Mouse (Mus musculus): ENCODE results near the gene St6gal1. TPM values are rescaled to one million over a fixed set of nuclear protein-coding genes. Genes with fewer than 3 reads are reported as not detected.
A peak's percentile ranks its signal among the peaks of the same experiment; 100 is the strongest.

Gene St6gal1
- polyA plus RNA-seq, 1 experiment from 2014 or later: 30.6 TPM

DNA sequence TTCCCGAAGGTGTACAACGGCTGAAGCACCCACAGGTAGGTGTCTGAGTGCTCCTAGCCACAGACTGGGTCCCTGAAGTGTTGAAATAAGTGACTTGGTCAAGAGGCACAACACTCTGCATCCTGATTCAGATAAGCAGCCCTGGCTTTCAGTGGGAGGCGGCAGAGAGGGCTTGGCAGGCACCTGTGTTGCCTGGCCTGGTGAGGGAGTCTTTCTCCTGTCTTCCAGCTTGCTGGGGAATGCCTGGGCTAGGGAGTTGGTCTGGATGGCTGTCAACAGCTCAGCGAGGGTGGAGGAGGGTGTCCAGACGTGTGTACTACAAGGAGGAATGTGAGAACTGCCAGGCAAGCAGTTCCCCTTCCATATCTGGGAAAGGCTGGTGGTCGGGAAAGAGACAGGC, 15.0 kb downstream of the St6gal1 start:
- DNase-seq: no peak
- Histone ChIP-seq H3K9me3 (ENCODE audit: control insufficient read depth, low read length) (no peaks in the 10 kb centered on the region), H3K4me3 (replicated peaks; ENCODE audit: low read depth, low read length) (no peak overlapping the region), H3K27ac (replicated peaks; ENCODE audit: low read depth, low read length) (no peak overlapping the region), H3K27me3 (ENCODE audit: control insufficient read depth, insufficient read depth, low read length) (no peaks in the 10 kb centered on the region), H3K4me1 (ENCODE audit: control insufficient read depth, insufficient read depth, low read length) (peaks cover 12% of the 10 kb centered on the region), H3K36me3 (ENCODE audit: control insufficient read depth, insufficient read depth, low read length) (no peaks in the 10 kb centered on the region), H3K4me2 (ENCODE audit: low read length) (no peak overlapping the region), H3K9ac (replicated peaks; ENCODE audit: low read length) (no peak overlapping the region)
- ATAC-seq (ENCODE audit: low FRiP score, low TSS enrichment): no peak
- WGBS: 85% methylated on average over 6 of the region's 6 CpGs

DNA sequence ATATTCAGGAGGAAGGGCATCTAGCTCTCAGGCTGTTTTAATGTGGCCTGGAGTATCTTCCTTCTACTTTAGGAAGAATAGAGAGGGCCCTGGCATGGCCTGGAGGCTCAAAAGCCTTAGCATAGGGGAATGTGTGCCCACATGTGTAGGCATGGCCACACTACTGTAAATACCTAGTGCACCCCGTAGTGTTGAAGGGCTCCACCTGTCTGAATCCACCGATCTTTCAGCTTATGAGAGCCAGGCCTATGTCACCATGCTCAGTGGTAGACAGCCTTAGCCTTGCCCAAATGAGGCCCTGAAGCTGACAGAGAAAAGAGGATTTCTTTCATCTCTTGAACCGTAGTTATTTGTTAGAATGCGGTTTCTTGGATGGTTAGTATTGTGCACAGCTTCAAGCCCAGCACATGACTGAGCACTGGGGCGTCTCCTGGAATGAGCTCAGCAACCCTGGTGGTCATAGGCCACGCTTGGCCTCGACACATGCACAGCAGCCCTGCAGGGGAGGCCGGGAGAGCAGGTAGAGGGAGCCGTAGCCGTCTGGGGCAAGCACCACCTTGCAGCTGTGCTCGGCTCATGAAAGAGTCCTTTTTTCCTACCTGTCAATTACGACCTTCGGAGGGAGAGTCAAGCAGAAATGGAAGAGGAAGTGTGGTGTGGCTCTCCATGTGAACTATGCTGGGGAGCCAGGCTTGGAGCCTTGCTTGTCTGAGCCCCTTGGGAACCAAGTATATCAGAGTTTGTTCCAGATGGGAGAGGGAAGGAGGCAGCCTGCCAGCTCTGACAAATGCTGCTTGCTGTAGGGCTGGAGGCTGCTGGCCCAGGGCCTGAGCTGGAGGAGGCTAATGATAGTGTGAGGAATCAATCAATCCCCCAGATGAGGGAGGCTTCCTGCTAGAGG, 15.8 kb downstream of the St6gal1 start:
- H3K9ac ChIP-seq (replicated peaks; ENCODE audit: low read length): no peak overlapping the region
- 63% methylated on average over 13 of the region's 13 CpGs for WGBS
- H3K27me3 ChIP-seq (ENCODE audit: control insufficient read depth, insufficient read depth, low read length): no peaks in the 10 kb centered on the region
- peak overlapping the region; percentile 43; the same call in 1 of the 2 replicates for H3K27ac ChIP-seq (replicated peaks; ENCODE audit: low read depth, low read length)
- no peaks in the 10 kb centered on the region for H3K36me3 ChIP-seq (ENCODE audit: control insufficient read depth, insufficient read depth, low read length)
- peaks cover 12% of the 10 kb centered on the region for H3K4me1 ChIP-seq (ENCODE audit: control insufficient read depth, insufficient read depth, low read length)
- H3K9me3 ChIP-seq (ENCODE audit: control insufficient read depth, low read length): no peaks in the 10 kb centered on the region
- H3K4me2 ChIP-seq (ENCODE audit: low read length): no peak overlapping the region
- H3K4me3 ChIP-seq (replicated peaks; ENCODE audit: low read depth, low read length): no peak overlapping the region
- ATAC-seq (ENCODE audit: low FRiP score, low TSS enrichment) (peak; percentile 40; the same call in 1 of the 2 replicates), DNase-seq (peak; percentile 72)

DNA sequence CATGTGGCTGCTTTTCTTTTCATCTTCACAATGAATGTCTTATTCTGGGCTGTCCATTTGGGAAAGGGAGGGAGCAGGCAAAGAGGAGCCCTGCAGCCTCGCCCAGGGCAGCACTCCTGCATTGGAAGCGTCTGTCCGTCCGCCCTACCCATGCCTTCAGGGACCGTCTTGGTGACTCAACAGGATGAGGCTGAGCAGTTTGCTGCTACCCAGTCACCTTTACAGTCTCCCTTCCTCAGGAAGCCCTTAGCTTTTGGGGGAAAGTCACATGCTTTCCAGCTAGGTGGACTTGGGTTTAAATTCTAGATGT, 16.4 kb downstream of the St6gal1 start:
- ATAC-seq (ENCODE audit: low FRiP score, low TSS enrichment): no peak
- H3K9ac ChIP-seq (replicated peaks; ENCODE audit: low read length): no peak overlapping the region
- H3K27me3 ChIP-seq (ENCODE audit: control insufficient read depth, insufficient read depth, low read length): no peaks in the 10 kb centered on the region
- no peaks in the 10 kb centered on the region for H3K9me3 ChIP-seq (ENCODE audit: control insufficient read depth, low read length)
- no peak overlapping the region for H3K4me3 ChIP-seq (replicated peaks; ENCODE audit: low read depth, low read length)
- peaks cover 12% of the 10 kb centered on the region for H3K4me1 ChIP-seq (ENCODE audit: control insufficient read depth, insufficient read depth, low read length)
- 67% methylated on average over 5 of the region's 5 CpGs for WGBS
- H3K36me3 ChIP-seq (ENCODE audit: control insufficient read depth, insufficient read depth, low read length): no peaks in the 10 kb centered on the region
- no peak overlapping the region for H3K4me2 ChIP-seq (ENCODE audit: low read length)
- H3K27ac ChIP-seq (replicated peaks; ENCODE audit: low read depth, low read length): 0 out of 2 replicates have a peak overlapping the region, but pooled peaks have one; percentile 43
- no peak for DNase-seq

DNA sequence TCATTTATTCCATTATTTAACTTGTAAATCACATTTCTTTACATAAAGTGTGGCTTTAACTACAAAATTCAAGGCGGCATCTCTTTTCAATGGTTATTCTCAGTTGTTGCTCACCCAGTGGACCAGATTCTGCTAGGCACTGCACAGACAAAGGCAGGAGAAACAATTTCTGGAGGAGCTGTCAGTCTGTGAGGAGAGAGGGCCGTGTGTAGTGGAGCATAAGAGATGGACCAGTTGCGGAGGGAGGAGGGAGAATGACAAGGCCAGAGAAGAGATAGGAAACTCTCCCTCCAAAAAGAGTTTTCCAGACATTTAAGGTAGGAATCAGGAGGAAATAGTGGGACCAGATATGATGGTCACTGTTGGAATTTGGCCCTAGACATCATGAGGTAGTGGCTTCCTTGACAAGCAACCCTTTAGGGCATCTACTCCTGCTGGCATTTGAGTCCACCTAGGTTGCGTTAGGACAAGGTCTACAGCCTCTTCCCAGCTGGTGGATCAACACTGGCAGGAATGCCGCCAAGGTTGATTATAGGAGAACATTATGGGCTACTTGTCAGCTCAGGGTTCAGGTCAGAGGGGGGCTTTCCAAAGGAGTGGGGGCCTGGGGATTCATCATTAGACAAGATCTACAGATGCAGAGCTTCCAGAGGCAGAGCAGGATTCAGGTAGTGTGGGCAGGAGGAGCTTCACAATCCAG, 19.3 kb downstream of the St6gal1 start:
- H3K9me3 ChIP-seq (ENCODE audit: control insufficient read depth, low read length): no peaks in the 10 kb centered on the region
- no peaks in the 10 kb centered on the region for H3K27me3 ChIP-seq (ENCODE audit: control insufficient read depth, insufficient read depth, low read length)
- 68% methylated on average over 5 of the region's 5 CpGs for WGBS
- H3K36me3 ChIP-seq (ENCODE audit: control insufficient read depth, insufficient read depth, low read length): no peaks in the 10 kb centered on the region
- H3K27ac ChIP-seq (replicated peaks; ENCODE audit: low read depth, low read length): no peak overlapping the region
- ATAC-seq (ENCODE audit: low FRiP score, low TSS enrichment) (no peak), DNase-seq (no peak)
- peaks cover 12% of the 10 kb centered on the region for H3K4me1 ChIP-seq (ENCODE audit: control insufficient read depth, insufficient read depth, low read length)
- H3K4me2 ChIP-seq (ENCODE audit: low read length): no peak overlapping the region
- no peak overlapping the region for H3K9ac ChIP-seq (replicated peaks; ENCODE audit: low read length)
- no peak overlapping the region for H3K4me3 ChIP-seq (replicated peaks; ENCODE audit: low read depth, low read length)

DNA sequence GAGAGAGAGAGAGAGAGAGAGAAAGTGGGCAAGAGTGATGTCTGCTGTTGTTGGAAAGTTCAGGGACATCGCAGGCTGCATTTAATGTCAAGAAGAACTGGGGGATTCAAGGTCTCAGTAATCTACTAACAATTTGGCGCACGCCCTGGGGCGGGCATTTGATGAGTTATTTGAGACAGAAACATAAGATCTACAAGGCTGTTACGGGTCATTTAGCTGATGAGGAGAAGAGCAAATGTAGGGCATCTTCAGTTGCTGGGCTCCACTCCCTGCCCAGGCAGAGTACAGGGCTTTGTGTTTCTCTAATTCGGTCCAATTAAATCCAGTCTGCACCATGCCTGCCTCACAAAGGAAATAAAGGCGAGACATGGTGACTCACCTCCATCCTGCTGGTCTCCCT, 19.9 kb downstream of the St6gal1 start:
- Histone ChIP-seq H3K4me2 (ENCODE audit: low read length) (no peak overlapping the region), H3K9me3 (ENCODE audit: control insufficient read depth, low read length) (no peaks in the 10 kb centered on the region), H3K27ac (replicated peaks; ENCODE audit: low read depth, low read length) (no peak overlapping the region), H3K4me3 (replicated peaks; ENCODE audit: low read depth, low read length) (no peak overlapping the region), H3K27me3 (ENCODE audit: control insufficient read depth, insufficient read depth, low read length) (no peaks in the 10 kb centered on the region), H3K4me1 (ENCODE audit: control insufficient read depth, insufficient read depth, low read length) (peaks cover 12% of the 10 kb centered on the region), H3K9ac (replicated peaks; ENCODE audit: low read length) (no peak overlapping the region), H3K36me3 (ENCODE audit: control insufficient read depth, insufficient read depth, low read length) (no peaks in the 10 kb centered on the region)
- no peak for DNase-seq
- no peak for ATAC-seq (ENCODE audit: low FRiP score, low TSS enrichment)
- WGBS: 92% methylated on average over 7 of the region's 7 CpGs

DNA sequence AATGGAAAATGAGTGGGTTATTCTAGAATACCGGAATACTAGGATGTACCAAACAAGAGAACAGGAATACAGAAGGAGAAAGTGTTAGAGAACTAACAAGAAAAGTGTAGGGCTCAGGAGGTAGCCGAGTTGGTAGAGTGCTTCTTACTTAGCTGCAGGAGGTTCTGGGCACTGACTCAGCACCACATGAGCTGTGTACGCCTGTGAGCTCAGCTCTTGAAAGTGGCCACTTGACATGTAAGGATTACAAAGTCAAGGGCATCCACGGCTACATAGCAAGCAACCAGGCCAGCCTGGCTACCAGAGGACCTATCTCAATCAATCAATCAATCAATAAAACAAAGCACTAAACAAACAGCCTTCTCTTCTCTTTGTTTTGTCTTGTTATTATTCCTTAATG, 24.7 kb downstream of the St6gal1 start:
- no peak overlapping the region for H3K4me2 ChIP-seq (ENCODE audit: low read length)
- no peaks in the 10 kb centered on the region for H3K27me3 ChIP-seq (ENCODE audit: control insufficient read depth, insufficient read depth, low read length)
- H3K36me3 ChIP-seq (ENCODE audit: control insufficient read depth, insufficient read depth, low read length): no peaks in the 10 kb centered on the region
- ATAC-seq (ENCODE audit: low FRiP score, low TSS enrichment) (no peak), DNase-seq (no peak)
- H3K9me3 ChIP-seq (ENCODE audit: control insufficient read depth, low read length): no peaks in the 10 kb centered on the region
- no peak overlapping the region for H3K4me3 ChIP-seq (replicated peaks; ENCODE audit: low read depth, low read length)
- 73% methylated on average over 4 of the region's 4 CpGs for WGBS
- peaks cover 12% of the 10 kb centered on the region for H3K4me1 ChIP-seq (ENCODE audit: control insufficient read depth, insufficient read depth, low read length)
- no peak overlapping the region for H3K9ac ChIP-seq (replicated peaks; ENCODE audit: low read length)
- H3K27ac ChIP-seq (replicated peaks; ENCODE audit: low read depth, low read length): no peak overlapping the region

DNA sequence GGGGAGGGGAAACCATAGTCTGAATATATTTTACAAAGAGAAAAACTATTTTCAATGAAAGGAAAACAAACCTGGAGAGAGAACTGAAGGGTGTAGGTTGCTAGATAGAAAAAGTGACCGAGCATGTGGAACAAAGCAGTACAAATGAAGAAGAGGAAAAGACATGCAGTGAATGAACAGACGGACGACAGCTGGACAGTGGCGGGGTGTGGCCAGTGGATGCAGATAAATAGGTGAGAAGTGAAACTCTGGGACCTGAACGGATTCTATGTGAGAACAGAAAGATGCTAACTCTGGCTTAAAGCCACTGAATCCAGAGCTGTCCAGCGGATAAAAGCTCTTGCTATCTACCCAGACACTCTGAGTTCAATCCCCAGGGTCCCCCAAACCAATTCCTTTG, 25.2 kb downstream of the St6gal1 start:
- DNase-seq: no peak
- ATAC-seq (ENCODE audit: low FRiP score, low TSS enrichment): no peak
- Histone ChIP-seq H3K27me3 (ENCODE audit: control insufficient read depth, insufficient read depth, low read length) (no peaks in the 10 kb centered on the region), H3K36me3 (ENCODE audit: control insufficient read depth, insufficient read depth, low read length) (no peaks in the 10 kb centered on the region), H3K4me1 (ENCODE audit: control insufficient read depth, insufficient read depth, low read length) (peaks cover 12% of the 10 kb centered on the region), H3K9me3 (ENCODE audit: control insufficient read depth, low read length) (no peaks in the 10 kb centered on the region), H3K9ac (replicated peaks; ENCODE audit: low read length) (no peak overlapping the region), H3K27ac (replicated peaks; ENCODE audit: low read depth, low read length) (no peak overlapping the region), H3K4me2 (ENCODE audit: low read length) (no peak overlapping the region), H3K4me3 (replicated peaks; ENCODE audit: low read depth, low read length) (no peak overlapping the region)
- 72% methylated on average over 6 of the region's 6 CpGs for WGBS

DNA sequence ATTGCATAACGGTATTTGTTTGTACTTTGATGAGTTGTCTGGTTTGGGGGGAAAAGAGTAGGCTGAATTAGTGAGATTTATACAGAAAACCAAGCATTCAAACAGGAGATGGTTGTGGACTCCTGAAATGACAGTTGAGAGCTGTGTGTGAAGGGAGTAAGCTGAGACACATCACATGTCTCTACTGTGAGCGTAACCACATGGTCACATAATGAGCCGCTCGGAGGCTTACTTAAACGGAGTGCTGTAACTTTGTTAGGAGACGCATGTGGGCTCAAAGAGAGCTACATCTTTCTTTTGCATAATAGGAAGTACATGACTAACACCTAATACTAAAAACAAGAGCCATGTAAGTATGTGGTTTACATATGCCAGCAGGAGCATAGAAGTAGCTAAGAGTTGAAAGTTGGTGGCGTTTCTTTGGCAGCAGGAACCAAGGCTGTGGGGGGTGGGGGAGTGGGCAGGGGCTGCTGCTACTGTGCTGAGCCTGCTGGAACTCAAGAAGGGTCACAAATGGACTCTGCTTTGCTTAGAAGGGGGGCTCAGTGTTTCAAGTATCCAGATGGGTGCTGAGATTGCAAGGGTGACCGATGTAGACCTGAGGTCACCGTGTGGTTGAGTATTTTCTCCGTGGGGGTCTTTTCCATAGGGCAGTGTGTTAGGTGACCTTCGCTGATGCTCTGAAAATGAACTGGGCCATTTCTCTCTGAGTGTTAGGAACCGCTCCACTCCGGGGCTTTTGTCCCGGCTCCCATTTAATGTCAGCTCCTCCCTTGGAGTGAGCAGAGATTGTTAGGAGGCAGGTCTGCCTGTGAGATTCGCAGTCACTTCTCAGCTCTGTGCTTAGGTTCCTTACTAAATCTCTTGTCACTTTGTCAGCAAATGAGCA, 26.3 kb downstream of the St6gal1 start:
- WGBS: 40% methylated on average over 15 of the region's 15 CpGs
- Histone ChIP-seq H3K36me3 (ENCODE audit: control insufficient read depth, insufficient read depth, low read length) (no peaks in the 10 kb centered on the region), H3K9me3 (ENCODE audit: control insufficient read depth, low read length) (no peaks in the 10 kb centered on the region), H3K4me3 (replicated peaks; ENCODE audit: low read depth, low read length) (no peak overlapping the region), H3K27ac (replicated peaks; ENCODE audit: low read depth, low read length) (no peak overlapping the region), H3K4me1 (ENCODE audit: control insufficient read depth, insufficient read depth, low read length) (peaks cover 12% of the 10 kb centered on the region), H3K9ac (replicated peaks; ENCODE audit: low read length) (no peak overlapping the region), H3K4me2 (ENCODE audit: low read length) (no peak overlapping the region), H3K27me3 (ENCODE audit: control insufficient read depth, insufficient read depth, low read length) (no peaks in the 10 kb centered on the region)
- ATAC-seq (ENCODE audit: low FRiP score, low TSS enrichment) (no peak), DNase-seq (no peak)

Measured in midbrain, embryonic 14.5 days (tissue).